Mouse (Mus musculus) cerebellum, postnatal 14 days (tissue): ENCODE measurements around the gene Dusp5.
A peak's percentile ranks its signal among the peaks of the same experiment; 100 is the strongest.

ENCODE experiments used
- DNase-seq, 2 experiments: peaks; one replicate each; pipeline ENCODE4 v3.0.0; 2021; ENCODE audit warnings: mixed read lengths in 2 of 2

Dusp5 gene

GRCm38 (mm10) chr19:53519549-53519948 is 9.4 kb upstream of the Dusp5 start:
- no peak for DNase-seq

- no peak for DNase-seq
These were observed 8.9 kb upstream of the Dusp5 start for GRCm38 (mm10) chr19:53519981-53520380.

- DNase-seq: no peak
These were observed 7.6 kb upstream of the Dusp5 start for GRCm38 (mm10) chr19:53521137-53521795.

- DNase-seq: no peak
These were observed 1.4 kb upstream of the Dusp5 start for GRCm38 (mm10) chr19:53527480-53527879.

- no peak for DNase-seq
These were observed 733 bp upstream of the Dusp5 start for GRCm38 (mm10) chr19:53528131-53528621.

- no peak for DNase-seq
These were observed 471 bp downstream of the Dusp5 start for GRCm38 (mm10) chr19:53529455-53529704.

GRCm38 (mm10) chr19:53529705-53530562 is 1.0 kb downstream of the Dusp5 start:
- peak; percentile 55 to 65 for DNase-seq

GRCm38 (mm10) chr19:53531416-53531815 is 2.5 kb downstream of the Dusp5 start:
- DNase-seq: peak; percentile 61 to 65

- peak; percentile 76 to 78 for DNase-seq
These were observed 3.1 kb downstream of the Dusp5 start for GRCm38 (mm10) chr19:53532021-53532420.

- DNase-seq: no peak
These were observed 3.8 kb downstream of the Dusp5 start for GRCm38 (mm10) chr19:53532676-53533075.

GRCm38 (mm10) chr19:53533236-53533635 is 4.3 kb downstream of the Dusp5 start:
- DNase-seq: no peak

GRCm38 (mm10) chr19:53533810-53534601 is 5.1 kb downstream of the Dusp5 start:
- DNase-seq: no peak

GRCm38 (mm10) chr19:53534757-53535410 is 6.0 kb downstream of the Dusp5 start:
- peak; percentile 68 to 73 for DNase-seq

GRCm38 (mm10) chr19:53535421-53535820 is 6.5 kb downstream of the Dusp5 start:
- peak; percentile 63 to 68 for DNase-seq

GRCm38 (mm10) chr19:53536251-53536650 is 7.3 kb downstream of the Dusp5 start:
- DNase-seq: no peak

- no peak for DNase-seq
These were observed 8.1 kb downstream of the Dusp5 start for GRCm38 (mm10) chr19:53536731-53537666.

- no peak for DNase-seq
These were observed 9.1 kb downstream of the Dusp5 start for GRCm38 (mm10) chr19:53538024-53538423.

GRCm38 (mm10) chr19:53538796-53539195 is 9.9 kb downstream of the Dusp5 start:
- no peak for DNase-seq

GRCm38 (mm10) chr19:53539296-53539695 is 10.4 kb downstream of the Dusp5 start:
- DNase-seq: no peak

GRCm38 (mm10) chr19:53543602-53544001 is 14.7 kb downstream of the Dusp5 start:
- DNase-seq: no peak

GRCm38 (mm10) chr19:53544923-53545561 is 16.1 kb downstream of the Dusp5 start:
- DNase-seq: no peak
